Mouse (Mus musculus) ES-CJ7 (cell line): Measurements from ENCODE around the gene Egfl8.

Experiments
- DNase-seq: peaks from one replicate; pipeline ENCODE4 v3.0.0; 2011; ENCODE audit warnings: low read depth, low spot score

The Egfl8 gene

DNA sequence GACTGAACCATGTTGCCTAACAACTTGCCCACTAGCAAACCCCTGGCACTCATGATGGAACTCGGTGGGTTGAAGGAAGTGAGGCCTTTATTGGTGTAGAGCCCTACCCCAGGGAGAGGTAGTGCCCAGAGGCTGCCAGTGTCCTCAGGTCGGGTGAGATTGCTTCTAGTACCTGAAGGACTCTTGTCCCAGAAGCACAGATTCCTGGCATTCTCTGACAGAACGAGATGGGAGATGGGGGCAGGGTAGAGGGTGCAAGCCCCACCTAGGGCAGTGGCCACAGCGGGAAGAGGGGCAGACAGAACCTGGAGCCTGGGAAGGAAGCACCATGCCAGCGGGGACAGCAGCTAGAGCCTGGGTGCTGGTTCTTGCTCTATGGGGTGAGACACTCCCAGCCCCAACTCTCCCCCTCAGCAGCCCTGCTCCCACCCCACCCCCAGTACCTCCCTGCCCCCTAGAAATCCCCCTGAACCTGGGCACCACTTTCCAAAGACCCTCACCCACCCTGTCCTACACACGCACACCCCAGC lies 18.1 kb downstream of the Egfl8 start, which contains the start of gene Ager:
Gene Ager (plus strand): TSS at position 297 of the 530 bp plus-strand sequence.
- no peak for DNase-seq

DNA sequence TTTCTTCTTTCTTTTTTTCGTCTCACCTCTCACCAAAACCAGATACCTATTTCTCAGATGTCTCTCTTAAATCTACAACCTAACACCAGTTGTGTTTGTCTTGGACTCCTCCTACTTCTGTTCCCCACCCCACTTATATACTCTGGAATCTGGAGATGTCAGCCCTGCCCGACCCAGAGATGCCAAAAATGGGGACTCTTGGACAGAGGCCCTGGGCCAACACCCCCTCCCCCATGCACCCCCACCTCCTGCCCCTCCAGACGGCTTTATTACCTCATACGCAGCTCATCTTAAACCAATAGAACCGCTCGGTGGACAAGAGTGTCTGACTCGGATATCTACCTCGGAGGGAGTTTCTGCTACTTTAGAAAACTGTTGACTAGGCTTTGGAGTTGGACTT lies 19.7 kb downstream of the Egfl8 start:
- no peak for DNase-seq

- no peak for DNase-seq
Observed at GRCm38 (mm10) chr17:34593752-34594525, 21.8 kb downstream of the Egfl8 start.

GRCm38 (mm10) chr17:34592581-34593549 lies 22.9 kb downstream of the Egfl8 start:
- DNase-seq, result peak; percentile 86

- peak; percentile 78 for DNase-seq
Observed at GRCm38 (mm10) chr17:34591994-34592375, 23.8 kb downstream of the Egfl8 start.

- peak; percentile 43 for DNase-seq
Observed at GRCm38 (mm10) chr17:34591029-34591993, 24.5 kb downstream of the Egfl8 start, which contains the start of gene Pbx2. Pbx2 (plus strand) TSS chr17:34591266.

DNA sequence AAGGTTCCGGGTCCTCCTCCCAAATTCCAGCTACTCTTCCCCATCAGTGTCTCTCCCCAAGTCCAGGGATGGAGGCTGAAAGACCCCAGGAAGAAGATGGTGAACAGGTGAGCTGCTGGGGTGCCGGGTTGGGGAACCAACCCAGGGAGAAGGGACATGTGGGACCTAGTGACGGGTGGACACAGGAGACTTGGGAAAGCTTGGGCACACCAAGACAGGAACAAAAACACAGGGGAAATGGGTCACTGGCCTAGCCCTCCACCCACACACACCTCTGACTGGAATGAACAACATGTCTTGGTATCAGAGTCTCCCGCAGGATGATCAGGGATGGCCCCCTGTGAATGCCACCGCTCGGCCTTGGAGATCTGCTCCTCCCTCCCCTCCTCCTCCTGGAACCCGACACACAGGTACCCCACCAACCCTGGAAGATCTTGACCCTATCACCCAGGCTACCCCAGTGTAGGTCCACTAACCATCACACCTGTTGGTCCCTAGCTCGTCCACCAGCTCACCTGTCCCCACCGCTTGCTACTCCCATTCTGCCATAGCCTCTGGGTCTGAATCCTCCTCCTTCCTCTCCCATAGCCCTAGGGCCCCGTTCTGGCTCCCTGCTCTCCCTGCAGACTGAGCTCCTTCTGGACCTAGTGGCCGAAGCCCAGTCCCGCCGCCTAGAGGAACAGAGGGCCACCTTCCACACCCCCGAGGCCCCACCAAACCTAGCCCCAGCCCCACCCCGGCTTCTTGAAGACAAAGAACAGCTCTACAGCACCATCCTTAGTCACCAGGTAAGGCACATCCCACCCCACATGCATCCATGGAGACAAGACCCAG lies 25.4 kb downstream of the Egfl8 start:
- DNase-seq, result no peak

- peak; percentile 70 for DNase-seq
Observed at GRCm38 (mm10) chr17:34589681-34590101, 26.1 kb downstream of the Egfl8 start, which contains the start of gene Gpsm3. Gpsm3 (plus strand) TSS chr17:34589806.

- no peak for DNase-seq
Observed at GRCm38 (mm10) chr17:34589206-34589605, 26.6 kb downstream of the Egfl8 start.

DNA sequence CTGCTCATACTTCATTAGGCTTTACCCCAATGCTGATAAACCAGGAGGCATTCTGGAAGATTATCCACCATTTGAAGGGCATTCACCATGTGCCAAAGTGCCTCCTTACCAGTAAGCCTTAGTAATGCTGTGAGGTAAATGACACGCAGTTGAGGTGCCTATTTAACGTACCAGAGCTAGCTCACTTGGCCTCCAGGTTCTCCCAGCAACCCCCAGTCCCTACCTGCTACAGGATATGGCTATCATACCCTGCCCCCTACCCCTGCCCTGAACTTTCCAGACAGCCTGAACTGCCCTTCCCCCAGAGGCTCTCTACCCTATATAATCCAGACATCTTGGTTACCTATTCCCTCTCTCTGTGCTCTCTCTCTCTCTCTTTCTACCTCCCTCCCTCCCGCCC lies 27.0 kb downstream of the Egfl8 start:
- DNase-seq, result no peak

GRCm38 (mm10) chr17:34587814-34588213 lies 28.0 kb downstream of the Egfl8 start:
- DNase-seq, result no peak

- DNase-seq, result peak; percentile 92
Observed at GRCm38 (mm10) chr17:34587423-34587811, 28.4 kb downstream of the Egfl8 start.

GRCm38 (mm10) chr17:34586796-34587422 lies 28.9 kb downstream of the Egfl8 start:
- DNase-seq, result peak; percentile 88

DNA sequence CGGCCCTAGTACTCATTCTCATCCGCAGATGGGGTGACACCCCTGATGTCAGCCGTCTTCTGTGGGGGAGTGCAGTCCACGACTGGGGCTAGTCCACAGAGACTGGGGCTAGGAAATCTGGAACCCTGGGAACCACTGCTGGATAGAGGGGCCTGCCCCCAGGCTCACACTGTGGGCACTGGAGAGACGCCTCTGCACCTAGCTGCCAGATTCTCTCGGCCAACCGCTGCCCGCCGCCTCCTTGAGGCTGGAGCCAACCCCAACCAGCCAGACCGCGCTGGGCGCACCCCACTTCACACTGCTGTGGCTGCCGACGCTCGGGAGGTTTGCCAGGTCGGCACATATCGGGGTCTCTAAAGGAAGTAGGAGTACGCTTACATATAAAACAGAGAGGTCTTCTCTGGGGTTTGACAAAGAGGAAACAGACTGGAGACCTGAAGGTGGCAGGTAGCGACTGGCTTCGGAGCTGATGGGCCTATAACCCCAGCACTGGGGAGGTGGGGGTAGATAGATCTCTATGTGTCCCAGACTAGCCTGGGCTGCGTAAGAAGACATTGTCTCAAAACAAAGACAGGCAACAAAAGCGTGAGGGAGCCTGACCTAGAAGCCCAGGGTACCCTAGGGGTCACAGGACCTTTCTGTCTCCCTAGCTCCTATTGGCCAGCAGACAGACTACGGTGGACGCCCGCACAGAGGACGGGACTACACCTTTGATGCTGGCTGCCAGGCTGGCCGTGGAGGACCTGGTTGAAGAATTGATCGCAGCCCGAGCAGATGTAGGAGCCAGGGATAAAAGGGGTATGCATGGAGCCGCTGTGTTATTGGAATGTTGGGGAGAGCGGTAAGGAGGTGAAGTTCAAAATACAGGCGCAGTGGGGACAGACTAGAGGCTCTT lies 29.6 kb downstream of the Egfl8 start:
- no peak for DNase-seq

GRCm38 (mm10) chr17:34585121-34585520 lies 30.6 kb downstream of the Egfl8 start:
- no peak for DNase-seq

- no peak for DNase-seq
Observed at GRCm38 (mm10) chr17:34583819-34584218, 32.0 kb downstream of the Egfl8 start.

- DNase-seq, result no peak
Observed at GRCm38 (mm10) chr17:34583397-34583796, 32.4 kb downstream of the Egfl8 start.

GRCm38 (mm10) chr17:34582528-34582927 lies 33.2 kb downstream of the Egfl8 start:
- DNase-seq, result no peak
